Mouse (Mus musculus): Measurements from ENCODE around the gene CN725425. TPM values are rescaled to one million over a fixed set of nuclear protein-coding genes. Genes with fewer than 3 reads are reported as not detected.

Gene CN725425
- polyA plus RNA-seq, 1 experiment from 2014 or later: not detected

DNA sequence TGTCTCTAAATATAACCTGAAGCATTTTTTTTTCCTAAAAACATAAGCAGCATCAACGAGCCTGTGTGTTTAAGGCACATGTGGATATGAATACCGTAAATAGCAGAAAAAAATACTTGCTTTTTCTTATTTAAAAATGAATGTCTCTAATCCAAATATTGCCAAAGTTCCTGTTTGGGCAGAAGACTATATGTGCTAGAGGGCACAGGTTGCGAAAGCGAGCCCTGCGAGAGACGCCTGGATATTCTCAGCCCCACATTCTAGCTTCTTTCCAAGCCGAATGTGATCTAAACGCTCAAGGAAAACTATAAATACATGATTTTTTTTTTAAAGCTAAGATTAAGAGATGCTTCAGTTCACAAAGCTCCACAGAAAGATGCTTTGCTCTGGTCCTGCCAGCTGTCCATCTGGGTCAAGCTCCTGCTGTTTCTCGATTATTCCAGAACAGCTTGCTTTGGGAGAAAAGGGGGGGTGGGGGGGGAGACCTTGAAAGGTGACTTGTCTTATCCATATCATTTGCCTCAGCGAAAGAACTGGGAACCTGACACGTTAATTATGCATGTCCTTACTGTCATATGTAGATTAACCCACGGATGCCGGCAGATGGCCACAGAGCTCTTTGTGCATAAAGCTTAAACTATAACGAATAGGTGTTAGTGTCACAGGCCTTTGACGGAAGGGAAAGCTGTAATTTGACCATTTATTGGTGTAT lies 19.2 kb upstream of the CN725425 start:
- no peak for ATAC-seq (ENCODE audit: extremely low read depth, insufficient number of reproducible peaks, low FRiP score, low TSS enrichment)
- Histone ChIP-seq H3K36me3 (no peaks in the 10 kb centered on the region), H3K9ac (no peak overlapping the region), H3K27ac (replicated peaks) (no peak overlapping the region), H3K4me3 (no peak overlapping the region), H3K9me3 (no peaks in the 10 kb centered on the region), H3K4me2 (no peak overlapping the region), H3K4me1 (no peaks in the 10 kb centered on the region), H3K27me3 (replicated peaks) (no peaks in the 10 kb centered on the region)
- WGBS: 73% methylated on average over 15 of the region's 15 CpGs

DNA sequence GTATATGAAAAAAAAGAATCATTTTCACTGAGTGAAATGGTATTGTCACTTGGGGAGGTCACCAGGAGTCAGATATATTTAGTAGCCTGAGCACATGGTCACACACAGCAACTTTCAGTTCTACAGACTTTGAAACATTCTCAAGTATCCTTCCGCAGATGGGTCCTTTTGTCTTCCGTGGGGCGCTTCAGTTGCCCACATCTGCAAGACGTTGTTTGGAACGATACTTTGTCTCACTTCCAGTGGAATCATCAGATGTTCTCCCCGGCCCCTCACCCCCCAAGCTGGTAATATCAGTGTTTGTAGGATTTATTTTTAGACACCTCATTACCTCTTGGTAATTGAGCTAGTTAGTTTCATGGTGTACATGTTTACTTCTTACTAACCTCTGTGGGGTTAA lies 12.9 kb upstream of the CN725425 start:
- Histone ChIP-seq H3K4me2 (no peak overlapping the region), H3K36me3 (no peaks in the 10 kb centered on the region), H3K9me3 (no peaks in the 10 kb centered on the region), H3K4me3 (no peak overlapping the region), H3K27me3 (replicated peaks) (no peaks in the 10 kb centered on the region; the same call in 1 of the 2 replicates), H3K9ac (no peak overlapping the region), H3K4me1 (peaks cover 15% of the 10 kb centered on the region), H3K27ac (replicated peaks) (no peak overlapping the region)
- WGBS: 60% methylated on average over 6 of the region's 6 CpGs
- no peak for ATAC-seq (ENCODE audit: extremely low read depth, insufficient number of reproducible peaks, low FRiP score, low TSS enrichment)

DNA sequence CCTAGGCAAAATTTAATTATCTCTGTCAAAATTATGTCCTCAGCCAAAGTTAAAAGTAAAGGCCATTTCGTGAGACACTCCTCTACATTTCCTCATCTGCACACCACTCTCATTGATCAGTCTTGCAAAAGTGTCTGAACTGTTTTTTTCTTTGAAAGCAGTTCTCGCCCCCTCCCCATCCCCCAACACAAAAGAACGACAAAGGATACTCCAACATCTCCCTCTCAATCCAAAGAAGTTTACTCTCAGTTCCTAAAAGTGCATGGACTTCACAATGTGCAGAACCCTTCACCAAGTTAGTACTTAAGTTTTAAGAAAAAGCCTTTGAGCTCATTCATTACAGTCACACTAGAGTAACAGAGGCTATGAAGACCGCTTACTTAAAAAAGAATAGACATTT lies 9.3 kb upstream of the CN725425 start:
- WGBS: 54% methylated on average over 4 of the region's 4 CpGs

DNA sequence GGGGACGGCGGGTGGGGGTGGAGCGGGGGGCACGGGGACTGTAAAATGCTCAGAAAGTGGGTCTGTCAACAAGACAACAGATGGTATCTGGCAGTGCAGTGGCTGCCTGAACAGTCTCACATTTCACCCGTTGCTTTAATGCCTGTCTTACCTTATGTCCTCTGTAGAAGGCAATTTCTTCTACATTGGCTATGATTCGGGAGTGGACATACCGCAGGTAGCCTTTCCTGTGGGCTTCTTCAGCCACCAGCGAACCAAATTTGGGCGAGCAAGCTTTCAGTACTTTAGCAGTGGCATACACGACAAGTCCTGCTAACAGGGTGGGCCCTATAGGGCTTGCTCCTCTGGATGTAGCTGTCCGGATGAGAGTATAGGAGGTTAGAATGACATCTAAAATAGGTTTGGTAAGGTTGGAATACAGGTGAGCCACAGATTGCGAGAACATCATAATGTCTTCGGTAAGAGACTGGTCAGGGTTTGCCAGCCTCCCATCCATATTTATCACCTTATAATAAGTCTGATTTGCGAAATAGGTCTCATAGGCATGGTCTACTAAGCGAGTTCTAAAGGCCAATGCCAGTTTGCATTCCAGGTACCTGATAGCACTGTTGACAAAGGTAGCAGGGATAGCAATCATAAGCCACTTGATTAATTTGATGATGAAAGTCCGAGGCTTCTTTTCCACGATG lies 8.6 kb upstream of the CN725425 start:
- Histone ChIP-seq H3K4me3 (peak overlapping the region; percentile 57), H3K36me3 (no peaks in the 10 kb centered on the region), H3K4me2 (peak overlapping the region; percentile 76), H3K27ac (replicated peaks) (no peak overlapping the region), H3K9me3 (no peaks in the 10 kb centered on the region), H3K9ac (peak overlapping the region; percentile 76), H3K27me3 (replicated peaks) (no peaks in the 10 kb centered on the region; the same call in 1 of the 2 replicates), H3K4me1 (peaks cover 17% of the 10 kb centered on the region)
- ATAC-seq (ENCODE audit: extremely low read depth, insufficient number of reproducible peaks, low FRiP score, low TSS enrichment): no peak
- 56% methylated on average over 17 of the region's 17 CpGs for WGBS

More for the DNA sequence above, 9.3 kb upstream of the CN725425 start:
- H3K9me3 ChIP-seq: no peaks in the 10 kb centered on the region
- H3K4me3 ChIP-seq: peak overlapping the region; percentile 57
- H3K9ac ChIP-seq: no peak overlapping the region
- H3K27ac ChIP-seq (replicated peaks): no peak overlapping the region
- ATAC-seq (ENCODE audit: extremely low read depth, insufficient number of reproducible peaks, low FRiP score, low TSS enrichment): no peak
- H3K27me3 ChIP-seq (replicated peaks): no peaks in the 10 kb centered on the region; the same call in 1 of the 2 replicates
- no peaks in the 10 kb centered on the region for H3K36me3 ChIP-seq
- H3K4me2 ChIP-seq: peak overlapping the region; percentile 76
- peaks cover 17% of the 10 kb centered on the region for H3K4me1 ChIP-seq

DNA sequence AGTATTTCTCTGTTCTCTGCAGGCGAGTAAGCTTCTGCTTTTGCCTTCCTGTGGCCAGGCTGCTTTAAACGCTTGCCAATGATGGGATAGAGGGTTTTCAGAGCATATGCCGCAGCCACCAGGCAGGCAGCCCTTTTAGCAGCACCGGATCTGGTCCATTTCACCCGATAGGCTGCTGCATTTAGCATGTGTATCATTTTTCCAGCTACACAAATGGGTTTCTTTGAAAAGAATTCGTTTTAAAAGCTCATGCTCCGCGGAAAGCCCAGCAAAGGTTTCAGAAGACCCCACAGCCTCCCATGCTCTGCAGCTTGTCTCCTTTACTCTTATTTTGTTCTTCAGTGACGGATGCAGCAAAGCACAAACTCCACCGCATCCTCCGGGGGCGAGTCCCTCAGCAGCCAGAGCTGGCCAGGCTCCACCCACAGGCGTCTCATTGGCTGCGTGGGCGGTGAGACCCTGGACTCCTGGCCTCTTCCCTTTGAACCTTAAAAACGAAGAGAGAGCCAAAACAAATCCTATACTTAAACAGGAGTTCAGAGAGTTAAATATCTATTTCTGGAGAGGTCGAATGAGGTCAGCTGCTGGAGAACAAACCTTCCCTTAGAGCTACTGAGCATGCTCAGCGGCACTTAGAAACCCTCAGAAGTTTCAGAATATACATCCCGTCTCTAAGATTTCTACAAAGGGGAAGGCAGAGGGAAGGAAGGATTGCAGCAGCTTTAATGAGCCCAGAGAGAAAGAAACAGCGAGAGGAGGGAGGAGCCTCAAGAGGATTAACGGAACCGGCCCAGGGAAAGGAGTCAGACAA lies 7.7 kb upstream of the CN725425 start, which contains the start of gene Abcd2:
TSS of gene Abcd2 (minus strand) at position 388 of the 811 bp plus-strand sequence.
- no peaks in the 10 kb centered on the region; the same call in 1 of the 2 replicates for H3K27me3 ChIP-seq (replicated peaks)
- ATAC-seq (ENCODE audit: extremely low read depth, insufficient number of reproducible peaks, low FRiP score, low TSS enrichment): no peak; the same call in 1 of the 2 replicates

DNA sequence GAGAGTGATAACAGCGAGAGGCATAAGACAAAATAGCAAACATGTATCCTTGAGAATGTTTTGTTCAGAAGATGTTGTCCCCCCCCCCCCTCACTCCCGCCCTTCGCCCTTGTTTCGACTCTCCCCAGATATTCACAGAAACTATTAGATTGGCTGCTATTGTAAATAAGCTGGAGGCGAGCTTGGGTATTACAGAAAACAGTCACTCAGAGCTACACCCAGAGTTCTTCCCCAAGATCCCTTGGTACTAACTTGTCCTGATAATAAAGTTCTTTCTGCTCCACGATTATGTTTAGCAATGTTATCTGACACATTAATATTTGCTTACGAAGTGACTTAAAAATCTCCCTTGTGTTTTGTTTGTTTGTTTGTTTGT lies 7.1 kb upstream of the CN725425 start:
- WGBS: 12% methylated on average over 7 of the region's 7 CpGs
- Histone ChIP-seq H3K4me1 (peaks cover 10% of the 10 kb centered on the region), H3K4me2 (peak overlapping the region; percentile 76), H3K27ac (replicated peaks) (peak overlapping the region; percentile 68), H3K9me3 (no peaks in the 10 kb centered on the region), H3K36me3 (no peaks in the 10 kb centered on the region), H3K27me3 (replicated peaks) (no peaks in the 10 kb centered on the region; the same call in 1 of the 2 replicates), H3K9ac (peak overlapping the region; percentile 76), H3K4me3 (peak overlapping the region; percentile 57)
- no peak for ATAC-seq (ENCODE audit: extremely low read depth, insufficient number of reproducible peaks, low FRiP score, low TSS enrichment)

More for the DNA sequence above, 7.7 kb upstream of the CN725425 start, which contains the start of gene Abcd2:
- Histone ChIP-seq H3K4me2 (peak within 1 kb of the TSS; percentile 76), H3K36me3 (no peaks in the 10 kb centered on the region), H3K4me3 (peak within 1 kb of the TSS; percentile 57), H3K9ac (peak within 1 kb of the TSS; percentile 76), H3K27ac (replicated peaks) (peak within 1 kb of the TSS; percentile 68), H3K4me1 (peaks cover 10% of the 10 kb centered on the region), H3K9me3 (no peaks in the 10 kb centered on the region)
- WGBS: under 1% methylated on average over 22 of the region's 22 CpGs

DNA sequence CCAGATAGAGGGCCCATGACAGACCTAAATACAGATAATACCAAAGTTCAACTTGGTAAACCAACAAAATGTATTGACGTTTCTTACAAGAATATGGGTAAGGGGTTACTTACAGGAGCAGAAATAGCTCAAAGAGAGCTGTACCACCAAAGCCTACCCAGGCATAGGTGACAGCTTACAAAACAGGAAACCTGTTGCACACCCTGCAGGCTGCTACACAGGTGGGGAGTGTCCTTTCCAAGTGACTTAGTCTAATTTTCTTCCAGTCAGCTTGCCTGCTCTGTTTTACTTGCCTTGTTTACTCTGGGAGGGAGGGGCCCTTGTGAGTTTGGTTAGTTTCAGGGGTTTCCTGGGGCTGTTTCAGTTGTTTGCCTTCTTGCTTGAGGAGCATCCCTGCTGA lies 1.5 kb downstream of the CN725425 start:
- Histone ChIP-seq H3K27me3 (replicated peaks) (no peaks in the 10 kb centered on the region), H3K36me3 (no peaks in the 10 kb centered on the region), H3K27ac (replicated peaks) (no peak overlapping the region), H3K9ac (no peak overlapping the region), H3K4me1 (no peaks in the 10 kb centered on the region), H3K4me3 (no peak overlapping the region), H3K4me2 (no peak overlapping the region), H3K9me3 (no peaks in the 10 kb centered on the region)
- no peak for ATAC-seq (ENCODE audit: extremely low read depth, insufficient number of reproducible peaks, low FRiP score, low TSS enrichment)
- 57% methylated on average over 1 of the region's 1 CpGs for WGBS

DNA sequence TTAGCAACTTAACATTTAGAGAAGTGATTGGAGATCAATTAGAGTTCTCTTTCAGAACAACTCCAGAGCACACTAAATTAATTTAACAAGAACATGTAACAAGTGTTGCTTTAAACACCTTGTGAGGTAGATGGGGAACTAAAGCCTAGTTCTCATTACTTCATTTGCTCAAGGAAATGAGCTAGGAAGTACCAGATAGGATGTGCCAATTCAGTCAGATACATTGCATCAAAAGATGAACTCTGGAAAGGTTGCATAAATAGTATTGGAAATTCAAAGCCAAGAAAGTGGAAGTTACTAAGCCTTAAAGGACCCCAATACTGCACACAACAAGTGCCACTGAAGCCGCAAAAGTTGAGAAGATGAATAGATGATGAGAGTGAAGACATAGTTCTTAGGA lies 3.2 kb downstream of the CN725425 start:
- Histone ChIP-seq H3K36me3 (no peaks in the 10 kb centered on the region), H3K27me3 (replicated peaks) (no peaks in the 10 kb centered on the region), H3K4me1 (no peaks in the 10 kb centered on the region), H3K4me2 (no peak overlapping the region), H3K4me3 (no peak overlapping the region), H3K9me3 (no peaks in the 10 kb centered on the region), H3K9ac (no peak overlapping the region), H3K27ac (replicated peaks) (no peak overlapping the region)
- ATAC-seq (ENCODE audit: extremely low read depth, insufficient number of reproducible peaks, low FRiP score, low TSS enrichment): no peak
- 91% methylated on average over 1 of the region's 1 CpGs for WGBS

DNA sequence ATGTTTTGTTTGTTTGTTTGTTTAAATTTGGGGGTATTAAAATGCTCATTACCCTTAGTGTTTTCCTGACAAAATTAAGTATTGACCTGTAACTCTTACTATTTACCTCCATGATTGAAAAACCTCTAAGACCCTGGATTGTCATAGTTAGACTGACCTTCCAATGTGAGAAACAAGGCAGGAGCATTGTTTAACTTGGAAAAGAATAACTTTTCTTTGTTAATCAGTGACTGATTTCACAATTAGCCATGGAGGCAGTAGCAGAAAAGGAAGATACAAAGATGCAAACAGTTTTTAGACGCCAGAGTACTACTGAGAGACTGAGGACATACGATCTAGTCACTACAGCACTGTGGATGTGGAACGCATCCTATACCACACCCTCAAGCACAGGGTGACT lies 4.2 kb downstream of the CN725425 start:
- Histone ChIP-seq H3K4me3 (no peak overlapping the region), H3K9me3 (no peaks in the 10 kb centered on the region), H3K36me3 (no peaks in the 10 kb centered on the region), H3K27me3 (replicated peaks) (no peaks in the 10 kb centered on the region), H3K4me2 (no peak overlapping the region), H3K27ac (replicated peaks) (no peak overlapping the region), H3K4me1 (no peaks in the 10 kb centered on the region), H3K9ac (no peak overlapping the region)
- no peak for ATAC-seq (ENCODE audit: extremely low read depth, insufficient number of reproducible peaks, low FRiP score, low TSS enrichment)
- 79% methylated on average over 3 of the region's 3 CpGs for WGBS

DNA sequence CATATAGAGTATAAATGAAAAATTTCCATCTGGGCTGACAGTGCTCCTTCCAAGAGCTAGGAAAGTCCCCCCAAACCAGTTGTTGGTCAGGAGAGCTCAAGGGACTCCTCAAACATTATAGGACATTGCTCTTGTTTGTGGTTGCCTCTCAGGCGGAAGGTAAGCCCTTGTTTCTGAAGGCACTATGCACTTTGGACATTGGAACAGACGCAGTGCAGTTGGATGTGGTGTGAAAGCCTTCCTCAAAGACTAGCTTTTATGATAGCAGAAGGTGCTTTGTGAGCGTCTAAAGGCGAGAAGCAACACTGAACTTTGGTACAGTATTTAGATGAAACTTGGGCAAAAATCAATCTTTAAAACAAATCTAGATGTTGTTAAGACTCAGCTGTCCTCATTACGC lies 7.2 kb downstream of the CN725425 start:
- Histone ChIP-seq H3K9me3 (no peaks in the 10 kb centered on the region), H3K4me1 (no peaks in the 10 kb centered on the region), H3K9ac (no peak overlapping the region), H3K36me3 (no peaks in the 10 kb centered on the region), H3K27me3 (replicated peaks) (no peaks in the 10 kb centered on the region), H3K4me3 (no peak overlapping the region), H3K27ac (replicated peaks) (no peak overlapping the region), H3K4me2 (no peak overlapping the region)
- no peak for ATAC-seq (ENCODE audit: extremely low read depth, insufficient number of reproducible peaks, low FRiP score, low TSS enrichment)
- WGBS: 75% methylated on average over 5 of the region's 5 CpGs

DNA sequence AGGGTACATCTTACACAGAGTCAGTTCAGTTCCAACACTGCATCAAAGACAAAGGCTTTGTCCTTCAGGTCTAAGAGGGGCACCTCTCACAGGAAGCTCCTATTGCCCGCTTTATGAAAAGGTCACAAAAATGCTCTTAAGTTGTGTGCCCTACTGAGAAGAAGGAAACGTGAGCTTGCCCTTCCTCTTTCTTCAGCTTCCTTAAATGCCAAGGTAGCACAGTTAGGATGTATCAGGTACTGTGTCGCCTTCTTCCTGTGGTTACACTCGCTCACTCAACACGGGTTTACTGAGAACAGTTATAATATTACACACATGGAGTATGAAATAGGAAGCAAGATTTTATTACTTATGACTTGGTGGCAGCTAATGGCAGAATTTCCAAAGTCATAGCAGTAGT lies 38.0 kb downstream of the CN725425 start:
- WGBS: 75% methylated on average over 5 of the region's 5 CpGs

More for the DNA sequence above, 38.0 kb downstream of the CN725425 start:
- H3K27me3 ChIP-seq (replicated peaks): no peaks in the 10 kb centered on the region
- ATAC-seq (ENCODE audit: extremely low read depth, insufficient number of reproducible peaks, low FRiP score, low TSS enrichment): no peak
- no peaks in the 10 kb centered on the region for H3K4me1 ChIP-seq
- H3K4me3 ChIP-seq: no peak overlapping the region
- H3K9ac ChIP-seq: no peak overlapping the region
- H3K4me2 ChIP-seq: no peak overlapping the region
- no peaks in the 10 kb centered on the region for H3K9me3 ChIP-seq
- H3K36me3 ChIP-seq: no peaks in the 10 kb centered on the region
- no peak overlapping the region for H3K27ac ChIP-seq (replicated peaks)
